Mouse (Mus musculus) colon, adult 2 months (tissue): ENCODE results near the gene Cib1. TPM values are rescaled to one million over a fixed set of nuclear protein-coding genes. Genes with fewer than 3 reads are reported as not detected.

ENCODE experiments used
- polyA plus RNA-seq: library from polyadenylated mRNA; depleted of rRNA; stranded (reverse); fragments of >200 nt; gene quantifications from 2 replicates; pipeline ENCODE4 v1.2.3, GENCODE M21; 2012; rRNA removed

The Cib1 gene
- 415 and 484 TPM in 2 replicates for polyA plus RNA-seq

DNA sequence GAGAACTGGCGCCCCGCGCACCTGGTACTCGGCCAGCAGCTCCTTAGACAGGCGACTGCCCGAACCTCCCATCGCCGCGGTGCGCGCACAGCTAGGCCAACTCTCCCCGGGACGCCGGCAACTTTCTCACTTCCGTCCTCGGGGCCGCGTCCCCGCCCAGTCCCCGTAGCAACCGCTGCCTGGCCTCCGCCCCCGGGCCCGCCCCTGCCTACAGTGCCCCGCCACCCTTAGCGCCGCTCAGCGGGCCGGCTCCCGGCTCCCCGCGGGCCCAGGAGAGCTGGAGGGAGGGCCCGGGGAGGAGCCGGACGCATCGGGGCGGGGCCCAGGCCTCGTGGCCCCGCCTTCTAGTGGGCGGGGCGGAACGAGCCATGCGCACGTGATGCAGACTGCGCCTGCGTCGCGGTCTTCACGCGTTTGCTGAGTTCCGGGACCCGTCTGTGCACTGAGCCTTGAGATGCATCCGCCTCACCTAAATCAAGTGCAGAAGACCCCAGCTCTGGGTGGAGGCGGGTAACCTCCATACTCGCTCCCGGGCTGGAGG, at the start of gene Cib1, which contains the start of gene Gdpgp1:
Gene Cib1, minus strand, starts transcription at position 325 of the 541 bp plus-strand sequence.
Gene Gdpgp1, plus strand, starts transcription at position 377 of the 541 bp plus-strand sequence.

DNA sequence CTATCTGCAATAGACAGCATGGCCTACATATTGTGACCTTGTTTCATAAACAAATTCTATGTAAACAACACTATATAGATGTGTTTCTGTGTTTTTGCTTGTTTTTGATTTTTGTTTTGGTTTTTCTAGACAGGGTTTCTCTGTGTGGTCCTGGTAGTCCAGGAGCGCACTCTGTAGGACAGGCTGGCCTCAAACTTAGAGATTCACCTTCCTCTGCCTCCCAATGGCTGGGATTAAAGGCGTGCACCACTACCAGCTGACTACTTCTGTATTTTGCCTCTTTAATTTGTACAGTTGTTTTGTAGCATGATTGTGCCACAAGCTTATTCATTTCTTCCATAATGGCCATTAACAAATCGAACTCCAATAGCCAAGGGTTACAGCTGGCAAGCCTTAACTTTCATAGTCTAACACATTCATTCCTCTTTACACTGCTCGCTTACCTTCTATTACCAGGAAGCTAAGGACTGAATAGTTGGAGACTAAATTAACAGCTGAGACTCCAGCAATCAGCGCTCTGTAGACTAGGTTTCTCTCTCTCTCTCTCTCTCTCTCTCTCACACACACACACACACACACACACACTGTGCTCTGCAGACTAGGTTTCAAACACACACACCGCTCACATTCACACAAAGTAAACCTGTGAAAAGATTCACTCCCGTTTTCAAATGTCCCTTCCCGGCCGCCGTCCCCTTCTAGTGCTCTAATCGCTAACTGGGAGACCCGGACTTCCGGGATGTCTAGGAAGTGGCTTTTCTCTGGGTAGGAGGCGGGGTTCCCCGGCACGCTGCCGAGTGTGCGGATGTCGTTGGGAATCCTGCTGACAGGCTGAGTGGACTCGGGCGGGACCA, 36.5 kb upstream of the Cib1 start, which contains the start of gene Vps33b:
Gene Vps33b, plus strand, starts transcription at position 753 of the 854 bp plus-strand sequence.

DNA sequence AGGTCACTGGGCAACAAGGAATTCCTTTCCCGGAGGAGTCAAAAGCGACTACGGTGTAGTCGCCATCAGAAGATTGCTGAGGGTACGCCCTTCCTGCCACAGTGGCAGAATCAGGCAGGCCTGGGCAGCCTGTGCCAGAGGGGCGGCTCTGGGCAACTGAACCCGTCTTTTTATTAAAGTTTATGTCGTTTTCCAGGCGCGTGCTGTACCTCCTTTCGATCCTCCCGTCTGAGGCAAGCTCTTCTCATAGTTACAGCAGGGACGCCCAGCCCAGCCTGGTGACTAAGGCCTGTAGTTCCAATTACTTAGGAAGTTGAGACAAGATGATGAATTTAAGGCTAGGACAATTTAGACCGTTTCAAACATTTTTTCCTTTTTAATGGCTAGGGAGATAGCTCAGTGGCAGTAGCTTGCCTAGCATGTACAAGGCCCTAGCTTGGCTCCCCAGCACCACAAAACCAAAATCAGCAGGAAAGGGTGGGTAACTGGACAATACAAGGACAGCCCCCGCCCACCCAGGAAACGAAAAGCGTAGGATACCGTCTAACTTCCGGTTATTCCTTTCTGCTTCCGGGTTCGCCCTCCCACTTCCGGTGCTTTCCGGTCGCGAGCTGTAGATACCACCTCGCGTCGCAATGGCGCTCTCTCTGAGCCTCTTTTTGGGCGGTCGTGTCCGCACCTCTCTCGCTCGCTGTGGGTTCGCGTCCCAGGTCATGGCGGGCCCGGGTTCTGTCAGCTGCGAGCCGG, 28.2 kb upstream of the Cib1 start, which contains the start of gene Ngrn:
Gene Ngrn, plus strand, starts transcription at position 591 of the 747 bp plus-strand sequence.

DNA sequence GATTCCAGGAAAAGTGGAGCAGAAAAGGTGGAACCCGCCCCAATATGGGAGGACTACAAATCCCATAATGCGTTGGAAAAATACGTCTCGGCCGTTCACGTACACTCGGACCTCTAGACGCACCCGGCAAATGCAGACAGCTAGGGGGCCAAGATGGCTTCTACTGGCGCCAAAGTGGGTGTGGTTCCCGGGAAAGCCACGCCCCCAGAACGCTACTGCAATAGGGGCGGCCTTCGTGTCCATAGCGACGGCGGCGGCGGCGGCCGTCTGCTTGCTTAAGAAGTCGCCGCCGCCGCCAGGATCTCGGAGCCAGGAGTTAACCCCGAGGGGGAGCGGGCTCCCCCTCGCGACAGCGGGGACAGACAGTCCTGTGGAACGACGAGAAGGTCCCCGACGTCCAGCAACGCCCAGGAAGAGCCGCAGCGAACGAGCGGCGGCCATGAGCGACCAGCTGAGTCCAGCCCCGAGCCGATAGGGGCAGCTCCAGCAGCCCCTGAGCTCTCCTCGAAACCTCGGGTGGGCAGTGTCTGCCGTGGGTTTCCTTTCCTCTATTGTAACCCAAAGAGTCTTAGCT, 13.6 kb upstream of the Cib1 start, which contains the start of gene Ttll13:
Gene Ttll13, plus strand, starts transcription at position 229 of the 574 bp plus-strand sequence.

DNA sequence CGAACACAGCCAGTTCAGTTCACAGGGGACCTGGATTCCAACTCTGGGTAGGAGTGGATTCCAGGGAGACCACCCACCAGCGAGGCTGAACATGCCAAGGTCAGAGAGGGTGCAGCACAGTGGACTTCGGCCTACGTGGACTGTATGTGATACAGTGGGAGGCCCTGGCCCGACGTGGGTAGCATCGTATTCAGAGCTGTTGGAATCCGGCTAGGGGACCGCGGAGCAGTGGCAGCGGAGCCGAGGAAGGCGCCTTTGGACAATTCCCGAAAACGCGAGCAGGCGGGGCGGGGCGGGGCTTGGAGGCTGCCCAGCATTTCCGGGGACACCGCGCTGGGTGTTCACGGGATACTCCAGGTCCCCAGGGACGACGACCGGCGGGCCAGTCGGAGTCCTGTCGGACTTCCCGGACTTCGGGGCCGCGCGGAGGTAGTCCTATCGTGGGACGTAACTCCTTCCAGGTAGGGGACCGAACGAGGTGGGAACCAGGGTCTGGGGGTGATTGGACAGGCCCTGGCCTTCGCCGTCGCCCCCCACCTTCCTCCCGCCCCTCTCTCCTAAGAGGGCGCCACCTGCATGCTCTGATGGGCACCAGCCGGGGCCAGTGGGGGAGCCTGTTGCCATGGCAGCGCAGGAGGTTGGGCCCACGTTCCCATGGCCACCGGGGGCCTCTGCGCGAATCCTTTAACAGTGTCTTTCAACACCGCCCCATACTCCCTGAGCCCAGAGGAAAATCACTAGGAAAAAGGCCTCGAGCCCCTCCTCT, 45.9 kb downstream of the Cib1 start, which contains the start of gene Sema4b:
Gene Sema4b, plus strand, starts transcription at position 311 of the 766 bp plus-strand sequence.

Other genes starting within 250 kb of the Cib1 start
- 62.4 and 62.9 TPM in 2 replicates for gene Zfp710, start 208.0 kb downstream of the Cib1 start, polyA plus RNA-seq
- gene Idh2, start 117.4 kb downstream of the Cib1 start, polyA plus RNA-seq: 128 and 134 TPM in 2 replicates
- gene Sema4b, start 46.0 kb downstream of the Cib1 start, polyA plus RNA-seq: 61.9 and 68.4 TPM in 2 replicates
- 5.0 and 5.1 TPM in 2 replicates for gene Gdpgp1, start 52 bp upstream of the Cib1 start, polyA plus RNA-seq
- gene Ttll13, start 13.6 kb upstream of the Cib1 start, polyA plus RNA-seq: 0.19 and 0.22 TPM in 2 replicates
- 18.6 and 21.8 TPM in 2 replicates for gene Ngrn, start 28.4 kb upstream of the Cib1 start, polyA plus RNA-seq
- gene Vps33b, start 36.8 kb upstream of the Cib1 start, polyA plus RNA-seq: 11.4 and 12.8 TPM in 2 replicates
- 8.2 and 13.2 TPM in 2 replicates for gene Prc1, start 61.6 kb upstream of the Cib1 start, polyA plus RNA-seq
- 9.6 and 12.5 TPM in 2 replicates for gene Rccd1, start 91.6 kb upstream of the Cib1 start, polyA plus RNA-seq
- 117 and 118 TPM in 2 replicates for gene Unc45a, start 108.2 kb upstream of the Cib1 start, polyA plus RNA-seq
- gene Hddc3, start 110.3 kb upstream of the Cib1 start, polyA plus RNA-seq: 55.4 and 61.7 TPM in 2 replicates
- 57.0 and 68.4 TPM in 2 replicates for gene Man2a2, start 138.6 kb upstream of the Cib1 start, polyA plus RNA-seq
- gene Fes, start 155.1 kb upstream of the Cib1 start, polyA plus RNA-seq: 20.0 and 26.6 TPM in 2 replicates
- 92.8 and 97.6 TPM in 2 replicates for gene Furin, start 172.6 kb upstream of the Cib1 start, polyA plus RNA-seq